Mouse (Mus musculus): ENCODE results near the gene Hoxa11. TPM values are rescaled to one million over a fixed set of nuclear protein-coding genes. Genes with fewer than 3 reads are reported as not detected.

Gene Hoxa11
- polyA plus RNA-seq, 1 experiment from 2014 or later: not detected

GRCm38 (mm10) chr6:52208072-52208867 is 37.3 kb downstream of the Hoxa11 start, which contains the start of gene Hoxa6:
Gene Hoxa6 (minus strand): TSS chr6:52208722.
- peak within 1 kb of the TSS; percentile 49 for H3K4me2 ChIP-seq
- no peaks in the 10 kb centered on the region for H3K36me3 ChIP-seq
- WGBS: 1% methylated on average over 47 of the region's 47 CpGs
- ATAC-seq (ENCODE audit: insufficient number of reproducible peaks, low FRiP score): no peak
- no peaks in the 10 kb centered on the region for H3K9me3 ChIP-seq (replicated peaks)
- H3K27me3 ChIP-seq (replicated peaks): peaks cover 98% of the 10 kb centered on the region
- peak within 1 kb of the TSS; percentile 25 for H3K4me3 ChIP-seq
- no peak within 1 kb of the TSS for H3K27ac ChIP-seq (ENCODE audit: poor library complexity, severe bottlenecking)
- H3K9ac ChIP-seq: no peak within 1 kb of the TSS
- peaks cover 30% of the 10 kb centered on the region for H3K4me1 ChIP-seq (replicated peaks)

GRCm38 (mm10) chr6:52207684-52207976 is 38.0 kb downstream of the Hoxa11 start:
- peaks cover 26% of the 10 kb centered on the region for H3K4me1 ChIP-seq (replicated peaks)
- H3K4me3 ChIP-seq: no peak overlapping the region
- peaks cover 98% of the 10 kb centered on the region for H3K27me3 ChIP-seq (replicated peaks)
- no peaks in the 10 kb centered on the region for H3K9me3 ChIP-seq (replicated peaks)
- H3K4me2 ChIP-seq: no peak overlapping the region
- ATAC-seq (ENCODE audit: insufficient number of reproducible peaks, low FRiP score): no peak
- H3K27ac ChIP-seq (ENCODE audit: poor library complexity, severe bottlenecking): no peak overlapping the region
- no peak overlapping the region for H3K9ac ChIP-seq
- no peaks in the 10 kb centered on the region for H3K36me3 ChIP-seq

- Histone ChIP-seq H3K9ac (no peak overlapping the region), H3K4me1 (replicated peaks) (peaks cover 24% of the 10 kb centered on the region), H3K4me3 (no peak overlapping the region)
Measured at GRCm38 (mm10) chr6:52206882-52207683, 38.5 kb downstream of the Hoxa11 start.

GRCm38 (mm10) chr6:52205638-52206621 is 39.7 kb downstream of the Hoxa11 start:
- Histone ChIP-seq H3K27me3 (replicated peaks) (peaks cover 96% of the 10 kb centered on the region), H3K9ac (no peak overlapping the region), H3K9me3 (replicated peaks) (no peaks in the 10 kb centered on the region), H3K27ac (ENCODE audit: poor library complexity, severe bottlenecking) (no peak overlapping the region), H3K36me3 (no peaks in the 10 kb centered on the region), H3K4me3 (no peak overlapping the region), H3K4me2 (no peak overlapping the region), H3K4me1 (replicated peaks) (peaks cover 24% of the 10 kb centered on the region)
- 2% methylated on average over 55 of the region's 55 CpGs for WGBS
- no peak for ATAC-seq (ENCODE audit: insufficient number of reproducible peaks, low FRiP score)

More at GRCm38 (mm10) chr6:52206882-52207683, 38.5 kb downstream of the Hoxa11 start:
- Histone ChIP-seq H3K27ac (ENCODE audit: poor library complexity, severe bottlenecking) (no peak overlapping the region), H3K9me3 (replicated peaks) (no peaks in the 10 kb centered on the region), H3K4me2 (no peak overlapping the region), H3K36me3 (no peaks in the 10 kb centered on the region), H3K27me3 (replicated peaks) (peaks cover 97% of the 10 kb centered on the region)
- no peak for ATAC-seq (ENCODE audit: insufficient number of reproducible peaks, low FRiP score)
- 4% methylated on average over 4 of the region's 4 CpGs for WGBS

GRCm38 (mm10) chr6:52205221-52205620 is 40.4 kb downstream of the Hoxa11 start:
- Histone ChIP-seq H3K27me3 (replicated peaks) (peaks cover 97% of the 10 kb centered on the region), H3K4me3 (no peak overlapping the region), H3K36me3 (no peaks in the 10 kb centered on the region), H3K4me2 (no peak overlapping the region), H3K9ac (no peak overlapping the region), H3K4me1 (replicated peaks) (peaks cover 24% of the 10 kb centered on the region), H3K9me3 (replicated peaks) (no peaks in the 10 kb centered on the region), H3K27ac (ENCODE audit: poor library complexity, severe bottlenecking) (no peak overlapping the region)
- no peak for ATAC-seq (ENCODE audit: insufficient number of reproducible peaks, low FRiP score)
- 3% methylated on average over 14 of the region's 14 CpGs for WGBS

GRCm38 (mm10) chr6:52204050-52204752 is 41.4 kb downstream of the Hoxa11 start, which contains the start of gene Hoxa5:
Gene Hoxa5 (minus strand): TSS chr6:52204587.
- WGBS: under 1% methylated on average over 65 of the region's 65 CpGs
- Histone ChIP-seq H3K4me2 (peak within 1 kb of the TSS; percentile 66), H3K9me3 (replicated peaks) (no peaks in the 10 kb centered on the region), H3K27me3 (replicated peaks) (peaks cover 98% of the 10 kb centered on the region), H3K27ac (ENCODE audit: poor library complexity, severe bottlenecking) (no peak within 1 kb of the TSS), H3K4me1 (replicated peaks) (peaks cover 24% of the 10 kb centered on the region), H3K4me3 (peak within 1 kb of the TSS; percentile 46), H3K9ac (peak within 1 kb of the TSS; percentile 32; the same call in 1 of the 2 replicates), H3K36me3 (no peaks in the 10 kb centered on the region)
- no peak for ATAC-seq (ENCODE audit: insufficient number of reproducible peaks, low FRiP score)

- under 1% methylated on average over 43 of the region's 46 CpGs for WGBS
- H3K9me3 ChIP-seq (replicated peaks): no peaks in the 10 kb centered on the region
- H3K36me3 ChIP-seq: no peaks in the 10 kb centered on the region
- peak overlapping the region; percentile 32; the same call in 1 of the 2 replicates for H3K9ac ChIP-seq
- ATAC-seq (ENCODE audit: insufficient number of reproducible peaks, low FRiP score): no peak
- peak overlapping the region; percentile 66 for H3K4me2 ChIP-seq
- H3K27ac ChIP-seq (ENCODE audit: poor library complexity, severe bottlenecking): no peak overlapping the region
- peaks cover 21% of the 10 kb centered on the region for H3K4me1 ChIP-seq (replicated peaks)
- peak overlapping the region; percentile 46 for H3K4me3 ChIP-seq
- H3K27me3 ChIP-seq (replicated peaks): peaks cover 96% of the 10 kb centered on the region
Measured at GRCm38 (mm10) chr6:52203371-52204049, 42.1 kb downstream of the Hoxa11 start.

- H3K4me1 ChIP-seq (replicated peaks): peaks cover 16% of the 10 kb centered on the region
- no peak for ATAC-seq (ENCODE audit: insufficient number of reproducible peaks, low FRiP score)
- peaks cover 96% of the 10 kb centered on the region for H3K27me3 ChIP-seq (replicated peaks)
- H3K27ac ChIP-seq (ENCODE audit: poor library complexity, severe bottlenecking): no peak overlapping the region
- no peaks in the 10 kb centered on the region for H3K9me3 ChIP-seq (replicated peaks)
- peak overlapping the region; percentile 46 for H3K4me3 ChIP-seq
- no peaks in the 10 kb centered on the region for H3K36me3 ChIP-seq
- no peak overlapping the region for H3K9ac ChIP-seq
- WGBS: under 1% methylated on average over 10 of the region's 10 CpGs
- H3K4me2 ChIP-seq: peak overlapping the region; percentile 66
Measured at GRCm38 (mm10) chr6:52203121-52203370, 42.6 kb downstream of the Hoxa11 start.

GRCm38 (mm10) chr6:52202362-52203120 is 43.1 kb downstream of the Hoxa11 start:
- Histone ChIP-seq H3K27me3 (replicated peaks) (peaks cover 96% of the 10 kb centered on the region), H3K9ac (no peak overlapping the region), H3K27ac (ENCODE audit: poor library complexity, severe bottlenecking) (no peak overlapping the region), H3K9me3 (replicated peaks) (no peaks in the 10 kb centered on the region), H3K4me1 (replicated peaks) (peaks cover 16% of the 10 kb centered on the region), H3K4me3 (peak overlapping the region; percentile 46; the same call in 1 of the 2 replicates), H3K4me2 (no peak overlapping the region), H3K36me3 (no peaks in the 10 kb centered on the region)
- WGBS: 3% methylated on average over 22 of the region's 22 CpGs
- ATAC-seq (ENCODE audit: insufficient number of reproducible peaks, low FRiP score): no peak
